Mouse (Mus musculus) cerebellum, adult 9-11 months (tissue): ENCODE results near the gene Chil4.
"Not testable (repeated sequence)": the region's sequence is repeated elsewhere in the genome, so short reads cannot be mapped to it uniquely, and the experiment has no call there.

Experiments used
- DNase-seq: peaks from one replicate; pipeline ENCODE4 v3.0.0; 2022

The Chil4 gene

DNA sequence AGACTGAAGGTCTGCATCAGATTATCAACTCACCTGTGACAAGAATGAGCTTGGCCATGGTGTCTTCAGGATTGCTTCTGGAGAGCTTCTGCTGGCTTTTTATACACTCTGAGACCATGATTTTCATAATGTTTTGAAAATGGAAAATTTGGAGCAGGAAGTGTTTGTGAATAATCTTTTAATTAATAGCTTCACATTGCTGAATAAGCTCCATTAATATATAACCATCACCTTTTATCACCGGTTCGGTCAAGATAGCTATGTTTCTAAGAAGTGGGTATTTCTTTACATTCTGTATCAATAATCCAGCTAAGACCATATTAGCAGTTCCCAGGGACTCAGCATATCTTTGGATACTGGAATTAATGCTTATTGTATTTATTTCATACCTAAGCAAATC lies at the start of gene Chil4:
Gene Chil4 (minus strand): TSS at position 101 of the 400 bp plus-strand sequence.
- no peak for DNase-seq

DNA sequence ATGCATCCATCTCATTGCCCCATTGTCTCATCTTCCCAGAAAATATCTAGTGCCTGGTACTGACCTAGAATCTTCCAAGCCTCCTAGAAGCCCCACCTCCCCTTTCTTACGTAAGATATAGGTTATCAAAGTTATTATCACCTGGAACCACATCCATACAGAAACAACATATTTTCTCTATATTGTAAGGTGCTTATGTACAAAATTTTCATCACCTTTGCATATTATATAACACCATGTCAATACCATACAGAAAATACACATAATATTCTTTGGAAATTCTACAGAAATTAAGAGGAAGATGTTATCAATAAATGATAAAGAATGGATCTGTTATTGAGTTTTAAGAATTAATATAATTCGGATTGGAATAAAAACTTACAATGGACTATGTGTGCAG lies 46.5 kb upstream of the Chil4 start:
- no peak for DNase-seq

GRCm38 (mm10) chr3:106264854-106265253 lies 45.5 kb upstream of the Chil4 start:
- no peak for DNase-seq

- DNase-seq = not testable (repeated sequence)
These were observed 37.8 kb upstream of the Chil4 start for GRCm38 (mm10) chr3:106257076-106257475.

DNA sequence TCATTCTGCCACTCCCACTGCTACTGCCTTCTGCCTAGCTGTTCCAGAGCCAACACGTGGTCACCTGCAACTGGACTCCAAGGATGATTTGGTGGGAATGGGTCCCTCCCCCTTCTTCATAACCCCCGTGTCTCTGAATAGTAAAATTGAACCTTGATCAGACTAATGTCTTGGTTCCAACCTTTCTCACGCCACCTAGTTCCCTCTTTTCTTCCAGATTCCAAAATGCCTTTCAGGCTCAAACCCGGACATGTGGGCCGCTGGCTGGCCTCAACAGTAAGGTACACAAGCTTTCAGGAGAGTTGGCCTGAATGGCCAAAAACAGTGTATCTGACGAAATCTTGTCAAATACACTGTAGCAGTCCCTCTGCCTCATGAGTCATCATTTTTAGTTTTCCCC lies 33.4 kb upstream of the Chil4 start:
- no peak for DNase-seq

DNA sequence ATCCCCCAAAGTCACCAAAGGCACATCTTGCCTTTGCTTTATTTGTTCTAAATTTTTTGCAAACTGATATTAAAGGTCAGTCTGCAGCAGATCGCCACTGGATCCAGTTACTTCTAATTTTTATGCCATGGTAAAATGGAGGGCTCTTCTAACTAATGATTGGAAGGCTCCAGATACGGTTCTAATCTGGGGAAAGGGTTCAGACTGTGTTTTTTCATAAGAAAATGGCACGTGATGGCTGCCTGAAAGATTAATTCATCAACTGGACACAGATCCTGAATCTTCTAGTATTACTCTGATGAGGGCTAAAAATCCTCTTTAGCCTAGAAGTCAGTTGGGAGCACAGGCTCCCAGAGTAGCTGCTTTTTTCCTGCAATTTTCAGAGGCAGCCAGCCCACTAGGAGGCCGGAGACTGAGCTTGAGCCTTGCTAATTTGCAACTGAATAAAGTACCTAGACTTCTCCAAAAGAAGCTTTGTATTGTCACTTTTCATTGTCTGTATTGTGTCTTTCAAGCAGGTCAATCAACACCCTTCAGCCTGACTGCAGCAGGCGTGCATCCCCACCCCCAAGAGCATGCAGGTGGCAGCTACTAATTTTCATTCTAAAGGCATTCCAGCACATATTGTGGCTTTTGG lies 31.6 kb upstream of the Chil4 start:
- DNase-seq = not testable (repeated sequence)

DNA sequence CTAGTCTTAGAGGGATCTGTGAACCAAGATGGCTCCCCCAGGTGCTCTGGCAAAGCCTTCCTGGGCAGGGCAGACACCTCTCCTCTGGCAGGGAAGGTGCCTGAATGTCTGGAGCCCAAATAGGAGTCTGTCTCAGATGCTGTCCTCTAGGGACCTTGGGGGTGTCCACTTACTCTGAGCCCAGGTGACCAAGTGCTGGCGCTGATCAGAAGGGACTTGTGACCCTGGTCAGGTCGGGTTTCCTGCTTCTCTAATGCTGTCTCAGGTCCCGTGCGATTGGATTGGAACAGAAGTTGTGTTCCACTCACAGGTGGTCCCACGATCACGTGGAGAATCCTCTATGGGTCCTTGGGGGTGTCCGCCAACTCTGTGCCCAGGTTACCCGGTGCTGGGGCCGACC lies 28.1 kb upstream of the Chil4 start:
- DNase-seq = not testable (repeated sequence)

GRCm38 (mm10) chr3:106240210-106240609 lies 20.9 kb upstream of the Chil4 start:
- DNase-seq = not testable (repeated sequence)

DNA sequence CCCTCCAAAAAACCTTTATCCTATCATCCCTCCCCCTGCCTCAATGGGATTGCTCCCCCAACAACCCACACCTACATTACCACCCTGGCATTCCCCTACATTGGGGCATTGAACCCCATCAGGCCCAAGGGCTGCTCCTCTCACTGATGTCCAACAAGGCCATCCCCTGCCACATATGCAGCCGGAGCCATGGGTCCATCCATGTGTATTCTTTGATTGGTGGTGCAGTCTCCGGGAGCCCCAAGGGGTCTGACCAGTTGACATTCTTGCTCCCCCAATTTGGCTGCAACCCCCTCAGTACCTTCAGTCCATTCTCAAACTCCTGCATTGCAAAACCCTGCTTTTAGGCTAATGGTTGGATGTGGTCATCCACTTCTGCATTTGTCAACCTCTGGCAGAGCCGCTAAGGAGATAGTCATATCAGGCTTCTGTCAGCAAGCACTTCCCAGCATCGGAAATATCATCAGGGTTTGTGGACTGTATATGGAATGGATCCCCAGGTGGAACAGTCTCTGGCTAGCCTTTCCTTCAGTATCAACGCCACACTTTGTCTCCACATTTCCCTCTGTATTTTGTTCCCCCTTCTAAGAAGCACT lies 20.0 kb upstream of the Chil4 start:
- no peak for DNase-seq

DNA sequence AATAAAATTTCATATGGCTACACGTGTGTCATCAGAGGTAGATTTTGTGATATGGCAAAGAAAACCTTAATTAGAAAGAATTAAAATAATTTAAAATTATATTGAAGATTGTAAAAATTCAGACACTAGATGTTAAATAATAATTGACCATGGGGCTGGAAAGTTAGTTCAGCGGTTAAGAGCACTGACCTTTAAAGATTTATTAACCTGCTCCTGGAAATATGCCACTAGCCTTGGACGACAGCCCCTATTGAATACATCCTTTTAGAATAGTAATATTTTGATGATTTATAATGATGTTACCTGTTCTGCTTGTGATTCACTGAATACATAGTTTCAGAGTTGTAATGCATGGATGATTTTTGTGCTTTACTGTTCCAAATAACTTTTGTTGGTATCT lies 4.1 kb upstream of the Chil4 start:
- not testable (repeated sequence) for DNase-seq

- DNase-seq = no peak
These were observed 2.4 kb upstream of the Chil4 start for GRCm38 (mm10) chr3:106221625-106222265.

- DNase-seq = not testable (repeated sequence)
These were observed 888 bp downstream of the Chil4 start for GRCm38 (mm10) chr3:106218284-106218954.

DNA sequence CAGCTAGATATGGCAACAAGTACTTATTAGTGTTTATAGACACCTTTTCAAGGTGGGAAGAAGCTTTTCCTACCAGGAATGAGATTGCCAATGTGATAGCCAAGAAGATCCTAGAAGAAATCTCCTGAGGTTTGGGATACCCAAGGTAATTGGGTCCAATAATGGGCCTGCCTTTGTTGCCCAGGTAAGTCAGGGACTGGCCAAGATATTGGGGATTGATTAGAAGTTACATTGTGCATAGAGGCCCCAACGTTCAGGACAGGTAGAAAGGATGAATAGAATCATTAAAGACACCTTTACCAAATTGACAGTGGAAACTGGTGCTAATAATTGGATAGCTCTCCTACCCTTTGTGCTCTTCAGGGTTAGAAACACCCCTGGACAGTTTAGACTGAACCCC lies 21.3 kb downstream of the Chil4 start:
- not testable (repeated sequence) for DNase-seq

DNA sequence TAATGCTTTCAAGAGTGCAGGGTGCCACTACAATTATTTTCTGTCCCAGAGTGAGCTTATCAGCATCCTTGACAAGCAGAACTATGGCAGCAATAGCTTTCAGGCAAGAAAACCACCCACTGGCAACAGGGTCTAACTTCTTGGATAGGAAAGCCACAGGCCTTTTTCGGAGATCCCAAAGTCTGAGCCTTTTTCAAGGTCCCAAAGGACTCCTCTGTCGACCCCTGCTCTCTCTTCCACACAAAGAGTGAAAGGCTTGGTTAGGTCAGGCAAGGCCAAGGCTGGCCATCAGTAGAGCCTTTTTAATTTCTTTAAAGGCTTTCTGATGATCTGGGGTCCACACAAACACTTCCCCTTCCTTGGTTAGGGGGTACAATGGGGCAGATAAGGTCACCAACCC lies 22.1 kb downstream of the Chil4 start:
- DNase-seq = not testable (repeated sequence)

GRCm38 (mm10) chr3:106196276-106196675 lies 23.0 kb downstream of the Chil4 start:
- DNase-seq = no peak

- DNase-seq = no peak
These were observed 23.8 kb downstream of the Chil4 start for GRCm38 (mm10) chr3:106195486-106195885.

DNA sequence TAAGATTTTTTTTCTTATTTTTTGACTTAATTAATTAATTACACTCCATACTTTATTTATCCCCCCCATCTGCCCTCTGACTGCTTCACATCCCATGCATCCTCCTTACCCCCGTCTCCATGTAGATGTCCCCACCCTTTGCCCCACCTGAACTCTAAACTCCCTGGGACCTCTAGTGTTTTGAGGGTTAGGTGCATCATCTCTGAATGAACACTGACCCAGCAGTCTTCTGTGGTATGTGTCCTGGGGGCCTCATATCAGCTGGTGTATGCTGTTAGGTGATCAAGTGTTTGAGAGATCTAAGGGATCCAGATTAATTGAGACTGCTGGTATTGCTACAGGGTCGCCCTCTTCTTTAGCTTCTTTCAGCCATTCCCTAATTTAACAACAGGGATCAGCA lies 31.3 kb downstream of the Chil4 start:
- no peak for DNase-seq

DNA sequence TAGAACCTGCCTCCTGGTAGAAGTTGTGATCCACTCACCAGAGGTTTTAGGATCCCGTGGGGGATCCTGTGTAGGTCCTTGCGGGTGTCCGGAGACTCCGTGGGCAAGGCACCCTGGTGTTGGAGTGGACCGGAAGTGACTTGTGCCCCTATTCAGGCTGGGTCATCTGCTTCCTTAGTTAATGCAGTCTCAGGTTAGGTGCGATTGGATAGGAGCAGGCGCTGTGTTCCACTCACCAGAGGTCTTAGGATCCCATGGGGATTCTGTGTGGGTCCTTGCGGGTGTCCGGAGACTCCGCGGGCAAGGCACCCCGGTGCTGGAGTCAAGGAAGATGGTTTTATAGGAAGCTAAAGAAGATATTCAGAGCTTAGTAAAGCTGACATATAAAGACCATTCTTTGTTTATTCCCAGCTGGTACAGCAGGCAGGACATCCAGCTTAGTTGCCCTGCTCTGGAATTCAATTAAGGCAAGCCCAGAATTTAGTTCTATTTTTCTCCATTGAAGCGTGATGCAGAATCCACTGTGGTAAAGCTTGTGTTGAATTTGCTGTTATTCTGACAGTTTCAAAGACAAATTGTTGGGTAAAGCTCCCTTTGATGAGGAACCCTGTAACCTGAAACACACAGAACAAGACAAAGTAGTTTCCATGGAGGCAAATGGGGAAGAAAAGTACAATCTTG lies 41.7 kb downstream of the Chil4 start:
- DNase-seq = no peak

- not testable (repeated sequence) for DNase-seq
These were observed 44.3 kb downstream of the Chil4 start for GRCm38 (mm10) chr3:106174971-106175370.

- DNase-seq = not testable (repeated sequence)
These were observed 46.8 kb downstream of the Chil4 start for GRCm38 (mm10) chr3:106172506-106172905.

GRCm38 (mm10) chr3:106171135-106171731 lies 48.1 kb downstream of the Chil4 start:
- DNase-seq = no peak

- DNase-seq = no peak
These were observed 48.7 kb downstream of the Chil4 start for GRCm38 (mm10) chr3:106170522-106171053.
